Mouse (Mus musculus) hindbrain, embryonic 13.5 days (tissue): ENCODE measurements around the gene AK157302. TPM values are rescaled to one million over a fixed set of nuclear protein-coding genes. Genes with fewer than 3 reads are reported as not detected.
"Not testable (repeated sequence)": the region's sequence is repeated elsewhere in the genome, so short reads cannot be mapped to it uniquely, and the experiment has no call there.

Experiments used
- ATAC-seq: fragments of 200-750 bp; cut with Nextera tagmentation; 2 replicates; pipeline ENCODE4 v1.8.0; 2017; ENCODE audit warnings: moderate TSS enrichment; ENCODE audit not compliant: low FRiP score
- H3K27ac ChIP-seq: fragments of 300-500 bp; sonication (generic); 2 replicates; pipeline ENCODE4 v1.5.1; 2015; ENCODE audit warnings: inconsistent platforms, mild to moderate bottlenecking, moderate library complexity
- H3K27me3 ChIP-seq: fragments of 300-500 bp; sonication (generic); 2 replicates; pipeline ENCODE4 v1.6.1; 2015; ENCODE audit warnings: mild to moderate bottlenecking, inconsistent platforms
- H3K36me3 ChIP-seq: fragments of 300-500 bp; sonication (generic); 2 replicates; pipeline ENCODE4 v1.6.1; 2015; ENCODE audit warnings: mild to moderate bottlenecking, inconsistent platforms
- H3K4me1 ChIP-seq: fragments of 300-500 bp; sonication (generic); replicated peaks from 2 replicates; pipeline ENCODE4 v1.6.1; 2015; ENCODE audit warnings: inconsistent platforms
- H3K4me2 ChIP-seq: fragments of 300-500 bp; sonication (generic); 2 replicates; pipeline ENCODE4 v1.6.1; 2015; ENCODE audit warnings: inconsistent platforms, mild to moderate bottlenecking, moderate library complexity
- H3K4me3 ChIP-seq: fragments of 300-500 bp; sonication (generic); 2 replicates; pipeline ENCODE4 v1.5.1; 2015; ENCODE audit warnings: mild to moderate bottlenecking, inconsistent platforms
- H3K9ac ChIP-seq: fragments of 300-500 bp; sonication (generic); 2 replicates; pipeline ENCODE4 v1.6.1; 2015; ENCODE audit warnings: mild to moderate bottlenecking, inconsistent platforms
- H3K9me3 ChIP-seq: fragments of 300-500 bp; sonication (generic); 2 replicates; pipeline ENCODE4 v1.6.1; 2016; ENCODE audit warnings: inconsistent platforms
- WGBS: fragments of 180-500 bp; shearing (Covaris S2); methylation state at CpG from one replicate; pipeline ENCODE4 v1.1.7; 2015; 5-methylcytosine and 5-hydroxymethylcytosine counted together
- microRNA counts: library from miRNA; unstranded; fragments of <30 nt; microRNA quantifications from one replicate; lab custom pipeline; 2016
- microRNA-seq: library from miRNA; unstranded; fragments of <30 nt; microRNA quantifications from one replicate; pipeline ENCODE4, GENCODE M21; 2016
- polyA plus RNA-seq: library from polyadenylated mRNA; unstranded; fragments of >200 nt; fragmentation: Nextera tagmentation; extraction: Ambion mirVana; gene quantifications from 2 replicates; pipeline ENCODE4 v1.2.1, GENCODE M21; 2015

The AK157302 gene
- polyA plus RNA-seq, 1 experiment from 2014 or later = 0.44 TPM

DNA sequence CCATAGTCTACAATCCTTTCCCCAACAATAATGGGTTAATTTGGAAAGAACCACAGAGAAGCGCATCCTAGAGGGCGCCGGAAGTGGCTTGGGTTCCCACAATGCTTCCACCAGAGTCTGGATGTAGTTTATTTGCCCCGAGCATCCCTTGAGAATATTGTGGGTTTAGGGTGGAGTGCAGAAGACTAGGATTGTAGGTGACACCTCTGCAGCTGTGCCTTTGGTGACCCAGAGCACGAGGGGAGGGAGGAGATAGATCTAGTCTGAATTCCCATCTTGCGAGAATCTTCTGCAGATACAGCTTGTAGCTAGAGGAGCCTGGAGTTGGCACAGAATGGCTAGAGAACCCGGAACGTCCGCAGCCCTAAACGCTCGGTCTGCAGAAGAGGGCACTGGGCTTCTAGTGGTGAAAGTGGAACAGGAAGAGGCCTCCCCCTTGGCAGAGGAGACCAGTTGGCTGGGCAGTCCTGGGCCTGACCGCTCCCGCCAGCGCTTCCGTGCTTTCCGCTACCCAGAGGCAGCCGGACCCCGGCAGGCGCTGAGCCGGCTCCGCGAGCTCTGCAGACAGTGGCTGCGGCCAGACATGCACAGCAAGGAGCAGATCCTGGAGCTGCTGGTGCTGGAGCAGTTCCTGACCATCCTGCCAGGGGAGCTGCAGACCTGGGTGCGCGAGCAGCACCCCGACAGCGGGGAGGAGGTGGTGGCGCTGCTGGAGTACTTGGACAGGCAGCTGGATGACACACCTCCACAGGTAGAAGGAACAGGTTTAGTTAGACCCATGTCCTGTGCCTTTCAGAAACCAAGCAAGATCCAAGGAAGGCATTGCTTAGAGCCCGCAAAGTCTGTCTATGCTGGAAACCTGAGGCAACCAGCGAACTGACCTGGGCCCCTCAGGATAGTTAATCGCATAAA is 16.0 kb upstream of the AK157302 start, which contains the start of the genes Zkscan4 and Gm10065:
Zkscan4 (plus strand) TSS at position 149 of the 912 bp plus-strand sequence.
Gm10065 (minus strand) TSS at position 683 of the 912 bp plus-strand sequence.
- Histone ChIP-seq H3K4me3 (peak within 1 kb of the TSS; percentile 55), H3K4me1 (peaks cover 12% of the 10 kb centered on the region), H3K4me2 (peak within 1 kb of the TSS; percentile 70), H3K9ac (peak within 1 kb of the TSS; percentile 82), H3K27ac (peak within 1 kb of the TSS; percentile 85)
- ATAC-seq = peak; percentile 91
- H3K36me3 ChIP-seq, H3K9me3 ChIP-seq, H3K27me3 ChIP-seq: not testable (repeated sequence)
- 5% methylated on average over 31 of the region's 31 CpGs for WGBS

DNA sequence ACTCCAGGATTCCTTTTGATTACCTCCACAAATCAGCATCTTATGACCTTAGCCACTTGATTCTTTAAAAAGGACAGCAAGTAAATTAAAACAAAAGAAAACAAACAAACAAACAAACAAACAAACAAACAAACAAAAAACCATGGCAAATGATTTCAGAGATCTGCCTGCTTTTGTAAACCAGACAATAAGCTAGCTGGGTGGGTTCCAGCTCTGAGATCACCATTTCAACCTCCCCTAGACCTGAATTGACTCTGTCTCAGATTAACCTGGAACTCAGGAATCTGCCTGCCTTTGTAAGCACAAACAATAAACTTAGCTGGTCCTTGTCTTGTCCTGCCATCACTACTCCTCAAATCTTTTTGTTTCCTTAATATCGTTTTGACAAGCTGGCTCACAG is 8.1 kb upstream of the AK157302 start:
- Histone ChIP-seq H3K4me3 (no peak overlapping the region), H3K27ac (no peak overlapping the region), H3K36me3 (peaks cover 41% of the 10 kb centered on the region), H3K9ac (no peak overlapping the region), H3K4me1 (no peaks in the 10 kb centered on the region), H3K27me3 (no peaks in the 10 kb centered on the region), H3K4me2 (no peak overlapping the region), H3K9me3 (0 out of 2 replicates have a peak, but pooled peaks cover 7% of the 10 kb centered on the region)
- WGBS = 98% methylated on average over 1 of the region's 1 CpGs
- ATAC-seq = no peak

DNA sequence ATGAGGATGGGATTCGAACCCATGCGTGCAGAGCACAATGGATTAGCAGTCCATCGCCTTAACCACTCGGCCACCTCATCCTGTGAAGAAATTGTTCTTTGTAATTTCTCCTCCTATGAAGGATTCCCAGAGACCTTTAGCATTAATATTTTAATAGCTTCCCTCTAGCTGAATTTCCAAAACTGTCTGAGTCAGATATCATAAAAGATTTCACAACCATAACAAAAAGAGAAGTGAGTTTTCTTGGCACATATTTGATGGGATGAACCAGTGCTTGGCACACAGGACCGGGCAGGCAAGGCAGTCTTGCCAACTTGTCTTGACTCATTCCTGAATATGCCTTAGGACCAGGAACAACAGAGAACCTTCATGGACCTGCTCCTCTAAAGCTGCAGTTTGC is 2.2 kb upstream of the AK157302 start:
- Histone ChIP-seq H3K36me3 (no peaks in the 10 kb centered on the region), H3K9ac (no peak overlapping the region), H3K4me1 (no peaks in the 10 kb centered on the region), H3K27me3 (no peaks in the 10 kb centered on the region), H3K4me2 (no peak overlapping the region), H3K27ac (no peak overlapping the region), H3K9me3 (no peaks in the 10 kb centered on the region), H3K4me3 (no peak overlapping the region)
- ATAC-seq = no peak
- WGBS = 97% methylated on average over 5 of the region's 5 CpGs

DNA sequence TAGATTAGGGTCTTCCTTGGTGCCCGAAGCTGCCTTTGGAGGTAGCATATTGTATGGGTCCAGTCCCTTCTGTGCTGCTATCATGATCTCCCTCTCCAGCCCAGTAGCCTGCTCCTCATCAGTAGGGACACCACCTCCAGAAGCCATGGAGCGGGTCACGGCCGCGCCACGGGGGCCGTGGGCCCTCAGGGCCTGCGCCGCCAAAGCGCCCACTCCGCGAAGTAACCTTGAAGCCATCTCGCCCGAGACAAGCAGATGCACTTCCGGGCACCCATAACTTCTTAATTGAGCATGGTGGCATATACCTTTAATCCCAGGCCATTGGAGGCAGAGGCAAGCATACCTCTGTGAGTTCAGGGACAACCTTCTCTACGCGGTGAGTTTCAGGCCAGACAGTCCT is 6.2 kb downstream of the AK157302 start, which contains the start of gene Gm11273:
Gm11273 (minus strand) TSS at position 237 of the 400 bp plus-strand sequence.
- not testable (repeated sequence) for H3K27me3 ChIP-seq, H3K36me3 ChIP-seq, H3K4me2 ChIP-seq, H3K9ac ChIP-seq, ATAC-seq, H3K4me1 ChIP-seq, H3K9me3 ChIP-seq, H3K4me3 ChIP-seq, H3K27ac ChIP-seq
- 95% methylated on average over 17 of the region's 17 CpGs for WGBS

DNA sequence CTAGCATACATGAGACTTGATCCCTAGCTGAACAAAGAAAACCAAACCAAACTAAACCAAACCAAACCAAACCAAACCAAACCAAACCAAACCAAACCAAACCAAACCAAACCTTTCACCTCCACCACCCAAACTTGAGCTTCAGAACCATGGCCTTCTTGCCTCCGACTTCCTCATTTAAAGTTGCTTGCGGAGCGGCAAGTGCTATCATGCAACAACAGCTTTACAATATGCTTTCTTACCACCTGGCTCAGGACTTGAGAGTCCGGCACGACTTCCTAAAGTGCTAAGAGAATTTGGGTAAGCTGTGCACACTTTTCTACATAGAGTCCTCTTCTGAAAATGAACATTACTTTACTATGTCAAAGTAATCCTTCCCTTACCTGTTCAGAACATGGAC is 7.3 kb downstream of the AK157302 start:
- H3K4me3 ChIP-seq = no peak overlapping the region
- no peak overlapping the region for H3K4me2 ChIP-seq
- ATAC-seq = no peak
- H3K9me3 ChIP-seq = no peaks in the 10 kb centered on the region
- no peaks in the 10 kb centered on the region for H3K36me3 ChIP-seq
- H3K4me1 ChIP-seq = peaks cover 4% of the 10 kb centered on the region; the same call in 1 of the 2 replicates
- WGBS = 90% methylated on average over 5 of the region's 5 CpGs
- no peaks in the 10 kb centered on the region for H3K27me3 ChIP-seq
- H3K27ac ChIP-seq = no peak overlapping the region
- no peak overlapping the region for H3K9ac ChIP-seq

DNA sequence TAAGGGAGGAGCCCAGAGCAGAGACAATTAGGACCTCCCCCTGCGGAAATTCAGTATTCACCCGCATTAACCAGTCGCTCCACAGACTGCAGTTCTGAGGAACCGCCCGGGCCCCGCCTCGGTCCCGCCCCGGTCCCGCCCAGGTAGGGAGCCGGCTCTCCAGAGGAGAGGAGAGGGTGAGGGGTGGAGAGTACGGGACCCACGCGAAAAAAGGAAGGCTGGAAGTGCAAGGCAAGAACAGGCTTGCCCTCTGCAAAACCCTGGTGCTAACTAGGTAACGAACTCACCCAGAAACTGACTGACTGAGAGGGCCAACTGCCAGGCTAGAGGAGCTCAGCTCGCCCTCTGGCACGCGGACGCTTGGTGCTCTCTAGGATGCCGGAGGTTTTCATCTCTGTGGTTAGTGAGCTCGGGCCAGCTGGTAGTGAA is 11.2 kb downstream of the AK157302 start:
- Histone ChIP-seq H3K36me3 (no peaks in the 10 kb centered on the region), H3K27me3 (no peaks in the 10 kb centered on the region), H3K27ac (peak overlapping the region; percentile 65), H3K4me1 (peaks cover 4% of the 10 kb centered on the region; the same call in 1 of the 2 replicates), H3K9ac (peak overlapping the region; percentile 72), H3K4me3 (peak overlapping the region; percentile 55), H3K4me2 (peak overlapping the region; percentile 63), H3K9me3 (no peaks in the 10 kb centered on the region)
- WGBS = under 1% methylated on average over 21 of the region's 21 CpGs
- peak; percentile 100 for ATAC-seq

DNA sequence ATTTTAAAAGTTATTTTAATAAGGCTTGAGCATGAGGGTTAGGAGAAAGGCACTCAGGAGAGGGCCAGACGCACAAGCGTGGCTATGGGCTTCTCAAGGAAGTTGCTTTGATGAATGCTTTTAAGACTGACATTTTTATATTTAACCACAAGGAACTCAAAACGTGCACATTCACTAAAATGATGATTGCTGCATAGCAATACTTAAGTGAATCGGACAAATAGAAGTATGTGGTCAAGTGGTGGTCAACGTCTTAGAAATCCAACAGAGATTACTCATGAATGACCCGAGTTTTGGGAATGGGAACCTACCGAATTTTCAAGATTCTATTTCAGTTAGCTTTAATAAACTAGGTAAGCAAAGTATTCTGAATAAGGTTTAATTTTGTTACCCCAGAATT is 35.1 kb downstream of the AK157302 start:
- ATAC-seq = no peak
- peaks cover 15% of the 10 kb centered on the region for H3K36me3 ChIP-seq
- H3K9ac ChIP-seq = no peak overlapping the region
- 55% methylated on average over 7 of the region's 7 CpGs for WGBS
- H3K4me3 ChIP-seq = peak overlapping the region; percentile 76
- H3K4me2 ChIP-seq = peak overlapping the region; percentile 66
- H3K9me3 ChIP-seq = no peaks in the 10 kb centered on the region
- no peak overlapping the region for H3K27ac ChIP-seq
- no peaks in the 10 kb centered on the region for H3K27me3 ChIP-seq
- peaks cover 11% of the 10 kb centered on the region for H3K4me1 ChIP-seq

DNA sequence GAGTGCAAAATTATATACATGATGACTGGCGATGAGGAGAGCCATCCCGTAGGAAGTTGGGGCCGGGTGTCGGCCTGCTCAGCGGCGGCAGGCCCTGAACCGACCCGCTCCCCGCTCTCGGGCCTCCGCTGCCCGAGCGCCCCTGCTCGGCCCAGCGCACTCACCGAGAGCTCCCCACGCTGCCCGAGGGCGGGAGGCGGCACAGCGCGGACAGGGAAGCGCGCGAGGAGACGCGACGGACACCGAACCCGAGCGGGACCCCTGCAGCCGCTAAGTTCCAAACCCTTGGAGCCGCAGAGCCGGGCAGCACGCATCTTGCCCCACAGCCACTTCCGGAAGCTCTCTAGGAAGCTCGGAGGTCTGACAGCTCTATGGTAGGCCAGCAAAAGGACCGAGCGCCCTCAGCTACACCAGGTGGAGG is 35.8 kb downstream of the AK157302 start, which contains the start of gene Zkscan8:
Zkscan8 (minus strand) TSS at position 340 of the 421 bp plus-strand sequence.
- Histone ChIP-seq H3K4me1 (peaks cover 11% of the 10 kb centered on the region), H3K27ac (peak within 1 kb of the TSS; percentile 92), H3K9ac (peak within 1 kb of the TSS; percentile 88), H3K27me3 (no peaks in the 10 kb centered on the region), H3K4me2 (peak within 1 kb of the TSS; percentile 66), H3K4me3 (peak within 1 kb of the TSS; percentile 76), H3K9me3 (no peaks in the 10 kb centered on the region), H3K36me3 (peaks cover 11% of the 10 kb centered on the region)
- WGBS = under 1% methylated on average over 39 of the region's 39 CpGs
- peak; percentile 100 for ATAC-seq

DNA sequence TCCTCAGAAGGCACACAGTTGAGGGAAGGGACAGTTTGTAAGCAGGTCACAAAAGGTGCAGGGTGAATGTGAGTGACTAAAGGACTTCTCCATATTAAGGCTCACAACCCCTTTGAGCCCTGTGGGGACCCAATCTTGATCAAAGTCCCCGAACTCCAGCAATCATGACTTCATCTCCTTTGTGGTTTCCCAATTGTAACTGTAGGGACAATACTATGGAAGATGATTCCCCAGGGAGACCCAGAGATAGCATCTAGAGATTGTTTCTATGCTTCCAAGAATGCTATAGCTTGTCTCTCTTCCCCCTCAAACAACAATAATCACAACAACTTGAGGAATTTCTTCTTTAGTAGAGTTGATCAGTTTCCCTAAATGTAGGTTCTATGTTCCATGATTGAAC is 47.7 kb downstream of the AK157302 start, which contains the start of gene Olfr1366:
Olfr1366 (minus strand) TSS at position 101 of the 400 bp plus-strand sequence.
- Histone ChIP-seq H3K9me3 (no peaks in the 10 kb centered on the region), H3K27me3 (no peaks in the 10 kb centered on the region), H3K4me2 (no peak within 1 kb of the TSS), H3K4me3 (no peak within 1 kb of the TSS), H3K36me3 (no peaks in the 10 kb centered on the region), H3K9ac (no peak within 1 kb of the TSS), H3K4me1 (no peaks in the 10 kb centered on the region), H3K27ac (no peak within 1 kb of the TSS)
- ATAC-seq = no peak
- 88% methylated on average over 1 of the region's 1 CpGs for WGBS

MicroRNA genes within 50 kb of the gene (microRNA counts, 519-probe panel; counts per million panel counts)
- microRNA mmu-miR-1896 (lab: Ali Mortazavi, UCI) = 3,957 counts per million, percentile 61 among the panel's probes with 10 or more counts

Small RNA genes within 50 kb of the gene (microRNA-seq; reads per million reads assigned to microRNA genes)
- not detected for gene Mir1896

Other genes with a start within 250 kb of the AK157302 start
- gene Gpx5, start 202.5 kb upstream of the AK157302 start, polyA plus RNA-seq = not detected in 2 replicates
- gene Gpx6, start 183.1 kb upstream of the AK157302 start, polyA plus RNA-seq = not detected in 2 replicates
- not detected in 2 replicates for gene Olfr1367, start 148.3 kb upstream of the AK157302 start, polyA plus RNA-seq
- gene Zscan12, start 132.4 kb upstream of the AK157302 start, polyA plus RNA-seq = 13.5 and 15.5 TPM in 2 replicates
- 83.2 and 85.9 TPM in 2 replicates for gene Zkscan3, start 92.5 kb upstream of the AK157302 start, polyA plus RNA-seq
- gene Pgbd1, start 54.2 kb upstream of the AK157302 start, polyA plus RNA-seq = 4.0 and 4.2 TPM in 2 replicates
- gene Zscan26, start 41.5 kb upstream of the AK157302 start, polyA plus RNA-seq = 22.5 and 25.2 TPM in 2 replicates
- gene Nkapl, start 26.7 kb upstream of the AK157302 start, polyA plus RNA-seq = 4.2 and 4.6 TPM in 2 replicates
- gene Zkscan4, start 16.3 kb upstream of the AK157302 start, polyA plus RNA-seq = 9.9 and 10.0 TPM in 2 replicates
- not detected in 2 replicates for gene Gm10065, start 15.8 kb upstream of the AK157302 start, polyA plus RNA-seq
- gene Gm11273, start 6.2 kb downstream of the AK157302 start, polyA plus RNA-seq = 3.8 and 8.1 TPM in 2 replicates
- 5.8 and 6.6 TPM in 2 replicates for gene Zkscan8, start 35.9 kb downstream of the AK157302 start, polyA plus RNA-seq
- gene Olfr1366, start 47.6 kb downstream of the AK157302 start, polyA plus RNA-seq = 0.12 and 0.16 TPM in 2 replicates
- gene Olfr1535, start 64.7 kb downstream of the AK157302 start, polyA plus RNA-seq = 0.05 TPM in 2 replicates
- not detected in 2 replicates for gene Olfr1364, start 86.5 kb downstream of the AK157302 start, polyA plus RNA-seq
- gene Olfr1362, start 118.8 kb downstream of the AK157302 start, polyA plus RNA-seq = not detected in 2 replicates
- 0.05 and 0.08 TPM in 2 replicates for gene Olfr11, start 147.3 kb downstream of the AK157302 start, polyA plus RNA-seq
- not detected in 2 replicates for gene Olfr1361, start 168.2 kb downstream of the AK157302 start, polyA plus RNA-seq
- not detected in 2 replicates for gene Olfr1360, start 182.2 kb downstream of the AK157302 start, polyA plus RNA-seq
- gene Olfr1359, start 202.9 kb downstream of the AK157302 start, polyA plus RNA-seq = not detected in 2 replicates
- gene Hist1h2bl, start 220.9 kb downstream of the AK157302 start, polyA plus RNA-seq = 1.1 and 1.9 TPM in 2 replicates
- gene Hist1h2ai, start 221.2 kb downstream of the AK157302 start, polyA plus RNA-seq = 12.9 and 14.0 TPM in 2 replicates
- gene Hist1h3h, start 222.4 kb downstream of the AK157302 start, polyA plus RNA-seq = 5.9 and 6.4 TPM in 2 replicates
- gene Hist1h2bm, start 226.8 kb downstream of the AK157302 start, polyA plus RNA-seq = 1.9 and 2.3 TPM in 2 replicates
- 0.39 and 0.84 TPM in 2 replicates for gene Hist1h4j, start 239.8 kb downstream of the AK157302 start, polyA plus RNA-seq